Mouse (Mus musculus): ENCODE results near the gene Smdt1. TPM values are rescaled to one million over a fixed set of nuclear protein-coding genes. Genes with fewer than 3 reads are reported as not detected.

Gene Smdt1
- polyA plus RNA-seq, 1 experiment: 230 TPM

DNA sequence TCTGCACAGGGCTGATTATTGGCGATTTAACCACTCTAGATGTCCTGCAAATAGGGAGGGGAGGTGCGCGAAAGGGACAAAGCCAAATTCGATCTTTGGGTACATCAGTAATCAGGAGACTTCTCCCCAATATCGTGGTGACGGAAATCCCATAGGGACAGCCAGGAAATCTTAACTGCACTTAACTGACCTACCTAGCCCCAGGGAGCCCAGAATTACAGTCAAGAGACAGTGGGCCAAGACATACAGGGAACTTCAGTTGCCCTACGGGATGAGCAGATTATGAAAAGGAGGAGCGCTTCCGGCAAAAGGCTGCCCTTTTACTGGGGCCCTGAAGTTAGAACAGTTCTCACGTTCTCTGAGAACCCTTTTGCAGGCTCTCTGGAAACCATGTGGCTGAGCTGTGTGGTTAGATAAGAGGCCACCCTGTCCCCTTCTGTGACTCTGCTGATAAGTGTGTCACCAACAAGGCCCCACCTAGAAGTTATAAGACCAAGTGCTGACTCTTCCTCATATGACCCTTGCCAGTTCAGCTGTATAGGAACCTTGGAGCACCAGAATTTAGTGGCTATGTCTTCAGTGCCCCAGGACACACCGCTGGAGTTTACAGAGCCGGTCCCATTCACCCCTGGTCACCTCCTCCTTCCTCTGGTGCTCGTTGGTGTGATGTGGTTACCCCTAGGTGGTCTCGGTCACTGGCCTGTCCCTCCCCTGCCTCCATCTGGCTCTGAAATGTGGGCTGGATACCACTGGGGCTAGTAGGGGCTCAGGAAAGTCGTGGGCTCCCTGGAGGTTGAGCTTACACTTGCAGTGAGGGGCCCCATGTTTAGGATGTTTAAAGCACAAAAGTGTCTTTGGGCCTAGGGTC lies 3.1 kb downstream of the Smdt1 start:
- Histone ChIP-seq H3K4me1 (replicated peaks; ENCODE audit: control insufficient read depth, insufficient read depth, low read length) (peaks cover 28% of the 10 kb centered on the region), H3K36me3 (ENCODE audit: control insufficient read depth, insufficient read depth, low read length) (no peaks in the 10 kb centered on the region), H3K4me3 (ENCODE audit: control insufficient read depth, insufficient read depth, low read length) (no peak overlapping the region), H3K27ac (ENCODE audit: control insufficient read depth, insufficient read depth, low read length) (peak overlapping the region; percentile 16; the same call in 1 of the 2 replicates), H3K27me3 (ENCODE audit: control insufficient read depth, insufficient read depth, low read length) (no peaks in the 10 kb centered on the region)
- WGBS: 22% methylated on average over 15 of the region's 15 CpGs
- no peak for DNase-seq
- no peak for TF ChIP-seq CTCF (IDR thresholded peaks at IDR 0.05; ENCODE audit: borderline replicate concordance, control insufficient read depth, extremely low read depth, insufficient read depth, low read length, poor library complexity)
- no peak for TF ChIP-seq POLR2A (IDR thresholded peaks at IDR 0.05; ENCODE audit: control insufficient read depth, extremely low read depth, insufficient read depth, low read length, poor library complexity)

DNA sequence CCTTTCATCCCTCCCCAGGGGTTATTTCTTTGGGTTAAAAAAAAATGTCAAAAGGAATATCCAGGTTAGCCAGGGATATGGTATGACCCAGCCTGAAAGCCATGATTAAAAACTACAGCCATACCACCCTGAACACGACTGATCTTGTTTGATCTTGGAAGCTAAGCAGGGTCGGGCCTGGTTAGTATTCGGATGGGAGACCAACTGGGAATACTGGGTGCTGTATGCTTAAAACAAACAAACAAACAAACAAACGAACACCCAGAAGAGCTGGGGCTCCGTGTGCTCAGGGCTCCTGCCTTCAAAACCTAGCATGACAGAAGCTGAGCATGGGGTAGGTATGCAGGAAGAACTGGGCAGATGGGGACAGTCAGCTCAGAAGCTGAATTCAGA lies 3.8 kb downstream of the Smdt1 start:
- peaks cover 33% of the 10 kb centered on the region for H3K4me1 ChIP-seq (replicated peaks; ENCODE audit: control insufficient read depth, insufficient read depth, low read length)
- no peak for TF ChIP-seq POLR2A (IDR thresholded peaks at IDR 0.05; ENCODE audit: control insufficient read depth, extremely low read depth, insufficient read depth, low read length, poor library complexity)
- no peak for TF ChIP-seq CTCF (IDR thresholded peaks at IDR 0.05; ENCODE audit: borderline replicate concordance, control insufficient read depth, extremely low read depth, insufficient read depth, low read length, poor library complexity)
- WGBS: 91% methylated on average over 5 of the region's 5 CpGs
- no peak for DNase-seq
- no peaks in the 10 kb centered on the region for H3K36me3 ChIP-seq (ENCODE audit: control insufficient read depth, insufficient read depth, low read length)
- H3K4me3 ChIP-seq (ENCODE audit: control insufficient read depth, insufficient read depth, low read length): no peak overlapping the region
- H3K27ac ChIP-seq (ENCODE audit: control insufficient read depth, insufficient read depth, low read length): no peak overlapping the region
- H3K27me3 ChIP-seq (ENCODE audit: control insufficient read depth, insufficient read depth, low read length): no peaks in the 10 kb centered on the region

DNA sequence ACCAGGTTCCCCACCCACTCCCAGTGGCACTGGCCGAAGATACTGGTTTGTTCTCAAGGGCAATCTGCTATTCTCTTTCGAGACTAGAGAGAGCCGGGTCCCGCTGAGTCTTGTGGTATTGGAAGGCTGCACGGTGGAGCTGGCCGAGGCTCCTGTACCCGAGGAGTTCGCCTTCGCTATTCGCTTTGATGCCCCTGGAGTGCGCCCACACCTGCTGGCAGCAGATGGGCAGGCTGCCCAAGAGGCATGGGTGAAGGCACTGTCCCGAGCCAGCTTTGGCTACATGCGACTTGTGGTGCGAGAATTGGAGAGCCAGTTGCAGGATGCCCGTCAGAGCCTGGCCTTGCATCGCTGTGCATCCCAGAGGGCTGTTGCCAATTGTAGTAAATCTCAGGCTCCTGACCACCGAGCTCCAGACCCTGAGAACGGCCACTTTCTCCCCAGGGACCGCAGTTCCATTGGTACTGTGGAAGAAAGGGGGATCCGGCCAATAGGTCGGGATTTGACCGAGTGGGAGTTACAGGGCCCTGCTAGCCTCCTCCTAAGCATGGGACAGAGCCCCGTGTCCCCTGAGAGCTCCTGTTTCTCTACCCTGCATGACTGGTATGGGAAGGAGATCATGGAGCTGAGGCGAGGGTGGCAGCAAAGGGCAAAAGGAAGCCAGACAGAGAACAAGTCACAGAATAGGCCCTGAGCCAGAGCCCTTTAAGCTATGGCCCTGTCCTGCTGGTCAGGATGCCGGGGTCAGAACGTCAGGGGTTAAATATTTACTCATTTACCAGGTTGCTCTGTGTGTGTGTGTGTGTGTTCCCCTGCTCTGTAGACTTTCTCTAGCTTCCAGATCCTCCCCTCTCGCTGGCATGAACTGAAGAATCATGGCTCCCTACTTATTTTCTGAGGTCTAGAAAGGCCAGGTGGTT lies 4.9 kb downstream of the Smdt1 start:
- TF ChIP-seq POLR2A (IDR thresholded peaks at IDR 0.05; ENCODE audit: control insufficient read depth, extremely low read depth, insufficient read depth, low read length, poor library complexity) (no peak), CTCF (IDR thresholded peaks at IDR 0.05; ENCODE audit: borderline replicate concordance, control insufficient read depth, extremely low read depth, insufficient read depth, low read length, poor library complexity) (no peak)

DNA sequence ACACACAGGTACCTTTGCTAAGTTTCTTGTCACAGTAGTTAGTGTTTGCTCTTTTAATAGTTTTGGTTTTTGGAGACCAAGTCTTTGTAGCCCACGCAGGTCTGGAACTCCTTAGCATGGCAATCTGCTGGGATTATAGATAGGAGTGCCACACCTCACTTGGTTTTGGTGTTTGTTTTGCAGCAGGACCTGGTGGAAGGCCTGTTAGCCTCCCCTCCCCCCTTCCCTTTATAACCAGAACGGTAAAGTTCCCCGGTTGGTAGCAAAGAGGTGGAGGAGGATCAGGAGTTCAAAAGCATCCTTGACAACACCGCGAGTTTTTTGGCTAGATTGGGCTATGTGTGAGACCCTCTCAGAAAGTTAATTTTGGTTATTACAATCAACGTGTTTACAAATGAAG lies 6.2 kb downstream of the Smdt1 start:
- peaks cover 28% of the 10 kb centered on the region for H3K4me1 ChIP-seq (replicated peaks; ENCODE audit: control insufficient read depth, insufficient read depth, low read length)
- no peak for TF ChIP-seq CTCF (IDR thresholded peaks at IDR 0.05; ENCODE audit: borderline replicate concordance, control insufficient read depth, extremely low read depth, insufficient read depth, low read length, poor library complexity)
- no peak for TF ChIP-seq POLR2A (IDR thresholded peaks at IDR 0.05; ENCODE audit: control insufficient read depth, extremely low read depth, insufficient read depth, low read length, poor library complexity)
- no peak for DNase-seq
- 94% methylated on average over 6 of the region's 6 CpGs for WGBS
- H3K27ac ChIP-seq (ENCODE audit: control insufficient read depth, insufficient read depth, low read length): no peak overlapping the region
- H3K27me3 ChIP-seq (ENCODE audit: control insufficient read depth, insufficient read depth, low read length): no peaks in the 10 kb centered on the region
- no peak overlapping the region for H3K4me3 ChIP-seq (ENCODE audit: control insufficient read depth, insufficient read depth, low read length)
- peaks cover 19% of the 10 kb centered on the region for H3K36me3 ChIP-seq (ENCODE audit: control insufficient read depth, insufficient read depth, low read length)

More for the DNA sequence above, 4.9 kb downstream of the Smdt1 start:
- Histone ChIP-seq H3K27me3 (ENCODE audit: control insufficient read depth, insufficient read depth, low read length) (no peaks in the 10 kb centered on the region), H3K36me3 (ENCODE audit: control insufficient read depth, insufficient read depth, low read length) (peaks cover 8% of the 10 kb centered on the region), H3K4me3 (ENCODE audit: control insufficient read depth, insufficient read depth, low read length) (no peak overlapping the region), H3K4me1 (replicated peaks; ENCODE audit: control insufficient read depth, insufficient read depth, low read length) (peaks cover 30% of the 10 kb centered on the region), H3K27ac (ENCODE audit: control insufficient read depth, insufficient read depth, low read length) (no peak overlapping the region)
- WGBS: 86% methylated on average over 27 of the region's 27 CpGs
- no peak for DNase-seq

DNA sequence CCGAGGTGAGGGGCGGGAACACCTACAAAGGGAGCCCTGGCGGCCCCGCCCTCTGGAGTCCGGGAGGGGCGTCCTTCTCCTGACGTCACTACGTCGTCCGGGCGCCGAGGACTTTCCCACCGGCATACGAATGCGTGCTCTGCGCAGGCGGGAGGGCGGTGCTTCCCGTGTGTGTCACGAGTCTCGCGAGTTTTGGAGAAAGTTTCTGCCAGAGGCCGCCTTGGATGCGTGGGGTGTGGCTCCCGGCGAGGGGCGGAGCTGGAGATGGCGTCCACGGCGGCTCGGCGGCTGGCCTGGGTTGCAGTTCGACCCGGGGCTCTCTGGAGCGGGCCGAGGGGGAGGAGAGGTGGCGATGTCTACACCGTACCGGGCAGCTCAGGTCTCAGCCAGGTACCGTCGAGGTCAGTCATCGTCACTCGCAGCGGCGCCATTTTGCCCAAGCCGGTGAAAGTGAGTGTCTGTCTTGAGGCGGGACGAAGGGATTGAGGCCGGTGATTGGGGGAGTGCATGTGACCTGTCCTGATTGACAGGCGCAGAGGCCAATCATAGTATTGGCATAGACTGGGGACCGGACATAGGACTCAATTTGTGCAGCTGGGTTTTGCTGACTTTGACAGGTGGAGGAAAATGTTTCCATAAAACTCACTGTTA lies 7.2 kb downstream of the Smdt1 start:
- Histone ChIP-seq H3K27me3 (ENCODE audit: control insufficient read depth, insufficient read depth, low read length) (no peaks in the 10 kb centered on the region), H3K27ac (ENCODE audit: control insufficient read depth, insufficient read depth, low read length) (peak overlapping the region; percentile 61), H3K4me1 (replicated peaks; ENCODE audit: control insufficient read depth, insufficient read depth, low read length) (peaks cover 25% of the 10 kb centered on the region), H3K36me3 (ENCODE audit: control insufficient read depth, insufficient read depth, low read length) (peaks cover 19% of the 10 kb centered on the region), H3K4me3 (ENCODE audit: control insufficient read depth, insufficient read depth, low read length) (peak overlapping the region; percentile 90)
- TF ChIP-seq POLR2A (IDR thresholded peaks at IDR 0.05; ENCODE audit: control insufficient read depth, extremely low read depth, insufficient read depth, low read length, poor library complexity) (peak; percentile 76), CTCF (IDR thresholded peaks at IDR 0.05; ENCODE audit: borderline replicate concordance, control insufficient read depth, extremely low read depth, insufficient read depth, low read length, poor library complexity) (no peak)
- under 1% methylated on average over 51 of the region's 51 CpGs for WGBS
- DNase-seq: peak; percentile 97

All from thymus, adult 2 months (tissue).